In genomic region chr9:102864931-102865330, GRCm38 (mm10) we compare ENCODE assay signal across 13 mouse cellular contexts. TPM values are rescaled to one million over a fixed set of nuclear protein-coding genes. Genes with fewer than 3 reads are reported as not detected.
DNase-seq lines count a peak whose midpoint lies in the region; ATAC-seq and TF ChIP-seq lines count a peak whose summit lies in the region.
"Had no signal": no experiment of that assay in that cellular context is flagged by ENCODE, and none has a peak within 500 bp of the region (broad histone marks: within the 10 kb centered on the region; RNA-seq: fewer than 3 reads in every experiment).

No protein-coding gene starts in this region.

- H3K9ac ChIP-seq in heart, embryonic 16.5 days (ENCODE audit: low read length) = no peak overlapping the region
- 0 out of 2 replicates have a peak overlapping the region, but pooled peaks have one; percentile 5 for H3K9ac ChIP-seq in lung, embryonic 15.5 days
- H3K9ac ChIP-seq in intestine, embryonic 15.5 days = peak overlapping the region; percentile 8; the same call in 1 of the 2 replicates
- H3K9ac ChIP-seq: heart, embryonic 12.5 days; liver, embryonic 14.5 days; midbrain, embryonic 13.5 days; neural tube, embryonic 13.5 days had no signal

- no peak for TF ChIP-seq POLR2A in small intestine, adult 2 months (IDR thresholded peaks at IDR 0.05; ENCODE audit: low read depth, low read length)

- no peak for DNase-seq in heart, postnatal 25 days (ENCODE audit: low spot score)
- no peak for DNase-seq in lung, postnatal 25 days (ENCODE audit: low spot score)
- DNase-seq in thymus, postnatal 25 days = no peak
- DNase-seq: kidney, adult 9 months had no signal

- intact Hi-C loops in heart, postnatal 25 days (cut with DNase I) = loop anchor here (5.0 kb wide), 1 partner anchor 153 kb away; no protein-coding TSS in a partner anchor

- H3K9me3 ChIP-seq in heart, embryonic 16.5 days (replicated peaks; ENCODE audit: control insufficient read depth, low read length) = no peaks in the 10 kb centered on the region
- no peaks in the 10 kb centered on the region for H3K9me3 ChIP-seq in lung, embryonic 15.5 days
- H3K9me3 ChIP-seq in intestine, embryonic 15.5 days = no peaks in the 10 kb centered on the region
- H3K9me3 ChIP-seq: heart, embryonic 12.5 days; midbrain, embryonic 13.5 days; neural tube, embryonic 13.5 days had no signal

- H3K4me1 ChIP-seq in heart, embryonic 16.5 days (ENCODE audit: control insufficient read depth, insufficient read depth, low read length) = peaks cover 59% of the 10 kb centered on the region
- peaks cover 65% of the 10 kb centered on the region for H3K4me1 ChIP-seq in lung, embryonic 15.5 days
- H3K4me1 ChIP-seq in intestine, embryonic 15.5 days (replicated peaks) = peaks cover 54% of the 10 kb centered on the region
- H3K4me1 ChIP-seq in small intestine, adult 2 months (ENCODE audit: control insufficient read depth, insufficient read depth, insufficient read length, low read length) = peaks cover 23% of the 10 kb centered on the region

- H3K4me3 ChIP-seq in heart, embryonic 16.5 days (ENCODE audit: low read length) = no peak overlapping the region
- no peak overlapping the region for H3K4me3 ChIP-seq in lung, embryonic 15.5 days
- H3K4me3 ChIP-seq in intestine, embryonic 15.5 days (replicated peaks) = no peak overlapping the region
- no peak overlapping the region for H3K4me3 ChIP-seq in small intestine, adult 2 months (ENCODE audit: low read depth, low read length)
- H3K4me3 ChIP-seq: heart, embryonic 12.5 days; midbrain, embryonic 13.5 days; neural tube, embryonic 13.5 days had no signal

- H3K27ac ChIP-seq in heart, embryonic 16.5 days (ENCODE audit: low read length) = peak overlapping the region; percentile 88
- H3K27ac ChIP-seq in lung, embryonic 15.5 days = peak overlapping the region; percentile 92
- peak overlapping the region; percentile 71 for H3K27ac ChIP-seq in intestine, embryonic 15.5 days
- H3K27ac ChIP-seq in small intestine, adult 2 months (ENCODE audit: insufficient read depth, low read depth, low read length) = peak overlapping the region; percentile 55
- H3K27ac ChIP-seq: liver, embryonic 14.5 days had no signal

- peaks cover 11% of the 10 kb centered on the region for H3K36me3 ChIP-seq in heart, embryonic 16.5 days (ENCODE audit: control insufficient read depth, insufficient read depth)
- peaks cover 18% of the 10 kb centered on the region for H3K36me3 ChIP-seq in lung, embryonic 15.5 days
- peaks cover 7% of the 10 kb centered on the region; the same call in 1 of the 2 replicates for H3K36me3 ChIP-seq in intestine, embryonic 15.5 days
- peaks cover 9% of the 10 kb centered on the region for H3K36me3 ChIP-seq in small intestine, adult 2 months (ENCODE audit: control insufficient read depth, insufficient read depth, low read length)

- ATAC-seq in heart, embryonic 16.5 days (replicated peaks; ENCODE audit: extremely low read depth, insufficient read depth, low FRiP score) = no peak
- no peak for ATAC-seq in lung, embryonic 15.5 days (ENCODE audit: borderline replicate concordance, extremely low read depth, low FRiP score, low TSS enrichment)
- no peak for ATAC-seq in intestine, embryonic 15.5 days
- ATAC-seq in cerebellum, adult (ENCODE audit: insufficient number of reproducible peaks, low FRiP score, low TSS enrichment) = no peak

- TF ChIP-seq CTCF in small intestine, adult 2 months (IDR thresholded peaks at IDR 0.05; ENCODE audit: extremely low read depth, insufficient read length, insufficient replicate concordance, low read depth, low read length) = no peak

- WGBS in heart, embryonic 16.5 days = 60% methylated on average over 8 of the region's 8 CpGs
- 39% methylated on average over 8 of the region's 8 CpGs for WGBS in lung, embryonic 15.5 days
- 62% methylated on average over 8 of the region's 8 CpGs for WGBS in intestine, embryonic 15.5 days
- WGBS in small intestine, adult 2 months = 80% methylated on average over 8 of the region's 8 CpGs

- H3K4me2 ChIP-seq in heart, embryonic 16.5 days (ENCODE audit: low read depth, low read length) = no peak overlapping the region; the same call in 1 of the 2 replicates
- H3K4me2 ChIP-seq in lung, embryonic 15.5 days = peak overlapping the region; percentile 22; the same call in 1 of the 2 replicates
- no peak overlapping the region for H3K4me2 ChIP-seq in intestine, embryonic 15.5 days (replicated peaks)
- H3K4me2 ChIP-seq: midbrain, embryonic 13.5 days; neural tube, embryonic 13.5 days had no signal

- H3K27me3 ChIP-seq in heart, embryonic 16.5 days (ENCODE audit: control insufficient read depth, insufficient read depth, low read length) = no peaks in the 10 kb centered on the region
- H3K27me3 ChIP-seq in lung, embryonic 15.5 days = no peaks in the 10 kb centered on the region
- no peaks in the 10 kb centered on the region for H3K27me3 ChIP-seq in intestine, embryonic 15.5 days (replicated peaks)
- no peaks in the 10 kb centered on the region for H3K27me3 ChIP-seq in small intestine, adult 2 months (ENCODE audit: control insufficient read depth, insufficient read depth, low read length)
- H3K27me3 ChIP-seq: heart, embryonic 12.5 days; midbrain, embryonic 13.5 days; neural tube, embryonic 13.5 days had no signal

RNA-seq across cellular contexts. Expression of gene Ryk, which starts 30.2 kb away (rescaled TPM):
- 12.5 and 15.5 TPM in 2 replicates for polyA plus RNA-seq in heart, embryonic 16.5 days (2015; fragmentation: Nextera tagmentation; extraction: Ambion mirVana)
- 10 to 100 TPM; 39.4 to 41.8 TPM for total RNA-seq in heart, postnatal 25 days (2021)
- polyA plus RNA-seq in lung, embryonic 15.5 days (2015; fragmentation: Nextera tagmentation; extraction: Ambion mirVana) = 23.4 and 25.6 TPM in 2 replicates
- 19.7 and 21.2 TPM in 2 replicates for polyA plus RNA-seq in intestine, embryonic 15.5 days (2015; fragmentation: Nextera tagmentation; extraction: Ambion mirVana)
- polyA plus RNA-seq in small intestine, adult 2 months (2012; rRNA removed) = 17.0 and 36.0 TPM in 2 replicates
